Mouse (Mus musculus) hindbrain, embryonic 16.5 days (tissue): ENCODE results near the gene Mmp20. TPM values are rescaled to one million over a fixed set of nuclear protein-coding genes. Genes with fewer than 3 reads are reported as not detected.

Experiments
- ATAC-seq: fragments of 200-750 bp; cut with Nextera tagmentation; 2 replicates; pipeline ENCODE4 v1.8.0; 2017; ENCODE audit warnings: moderate TSS enrichment, moderate library complexity
- H3K27ac ChIP-seq: fragments of 300-500 bp; sonication (generic); 2 replicates; pipeline ENCODE4 v1.5.1; 2014; ENCODE audit warnings: low read depth, mild to moderate bottlenecking, control low read depth, low read length, moderate library complexity
- H3K27me3 ChIP-seq: fragments of 300-500 bp; sonication (generic); replicated peaks from 2 replicates; pipeline ENCODE4 v1.6.1; 2014; ENCODE audit warnings: low read length; ENCODE audit not compliant: control insufficient read depth, insufficient read depth
- H3K36me3 ChIP-seq: fragments of 300-500 bp; sonication (generic); 2 replicates; pipeline ENCODE4 v1.6.1; 2014; ENCODE audit warnings: mild to moderate bottlenecking, low read length, moderate library complexity, mixed read lengths; ENCODE audit not compliant: control insufficient read depth, insufficient read depth
- H3K4me1 ChIP-seq: fragments of 300-500 bp; sonication (generic); 2 replicates; pipeline ENCODE4 v1.6.1; 2014; ENCODE audit warnings: low read depth, low read length; ENCODE audit not compliant: control insufficient read depth, insufficient read depth
- H3K4me2 ChIP-seq: fragments of 300-500 bp; sonication (generic); 2 replicates; pipeline ENCODE4 v1.6.1; 2014; ENCODE audit warnings: mild to moderate bottlenecking, low read length, control low read depth, moderate library complexity
- H3K4me3 ChIP-seq: fragments of 300-500 bp; sonication (generic); 2 replicates; pipeline ENCODE4 v1.5.1; 2014; ENCODE audit warnings: mild to moderate bottlenecking, low read length, control low read depth, moderate library complexity
- H3K9ac ChIP-seq: fragments of 300-500 bp; sonication (generic); 2 replicates; pipeline ENCODE4 v1.6.1; 2014; ENCODE audit warnings: low read depth, mild to moderate bottlenecking, control low read depth, low read length, moderate library complexity
- H3K9me3 ChIP-seq: fragments of 300-500 bp; sonication (generic); 2 replicates; pipeline ENCODE4 v1.6.1; 2014; ENCODE audit warnings: mild to moderate bottlenecking, low read length, moderate library complexity; ENCODE audit not compliant: control insufficient read depth
- WGBS: fragments of 180-500 bp; shearing (Covaris S2); extraction: QIAGEN DNeasy Blood & Tissue Kit; methylation state at CpG from one replicate; pipeline ENCODE4 v1.1.7; 2014; 5-methylcytosine and 5-hydroxymethylcytosine counted together
- polyA plus RNA-seq: library from polyadenylated mRNA; unstranded; fragments of >200 nt; fragmentation: Nextera tagmentation; extraction: Ambion mirVana; gene quantifications from 2 replicates; pipeline ENCODE4 v1.2.1, GENCODE M21; 2015

Mmp20 gene
- polyA plus RNA-seq, 1 experiment from 2014 or later = not detected

DNA sequence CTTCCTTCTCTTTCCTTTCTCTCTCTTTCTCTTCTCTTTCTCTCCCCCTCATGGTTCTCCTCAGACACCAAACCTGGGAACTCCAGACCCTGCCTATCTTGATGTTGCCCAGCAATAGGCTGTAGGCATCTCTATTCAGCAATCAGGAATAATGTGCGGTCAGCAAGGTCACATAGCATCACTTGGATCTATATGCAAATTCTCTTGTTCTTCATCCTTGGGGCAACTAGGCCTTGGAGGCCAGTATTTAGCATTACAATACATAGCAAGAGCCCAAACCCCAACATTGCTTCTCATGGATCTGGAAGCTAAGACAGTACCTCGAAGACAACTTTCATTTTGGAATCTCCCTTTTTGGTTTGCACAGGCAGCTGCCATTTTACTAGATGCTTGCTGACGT lies 19.9 kb downstream of the Mmp20 start:
- no peak for ATAC-seq
- no peaks in the 10 kb centered on the region for H3K27me3 ChIP-seq
- WGBS = 70% methylated on average over 3 of the region's 3 CpGs

DNA sequence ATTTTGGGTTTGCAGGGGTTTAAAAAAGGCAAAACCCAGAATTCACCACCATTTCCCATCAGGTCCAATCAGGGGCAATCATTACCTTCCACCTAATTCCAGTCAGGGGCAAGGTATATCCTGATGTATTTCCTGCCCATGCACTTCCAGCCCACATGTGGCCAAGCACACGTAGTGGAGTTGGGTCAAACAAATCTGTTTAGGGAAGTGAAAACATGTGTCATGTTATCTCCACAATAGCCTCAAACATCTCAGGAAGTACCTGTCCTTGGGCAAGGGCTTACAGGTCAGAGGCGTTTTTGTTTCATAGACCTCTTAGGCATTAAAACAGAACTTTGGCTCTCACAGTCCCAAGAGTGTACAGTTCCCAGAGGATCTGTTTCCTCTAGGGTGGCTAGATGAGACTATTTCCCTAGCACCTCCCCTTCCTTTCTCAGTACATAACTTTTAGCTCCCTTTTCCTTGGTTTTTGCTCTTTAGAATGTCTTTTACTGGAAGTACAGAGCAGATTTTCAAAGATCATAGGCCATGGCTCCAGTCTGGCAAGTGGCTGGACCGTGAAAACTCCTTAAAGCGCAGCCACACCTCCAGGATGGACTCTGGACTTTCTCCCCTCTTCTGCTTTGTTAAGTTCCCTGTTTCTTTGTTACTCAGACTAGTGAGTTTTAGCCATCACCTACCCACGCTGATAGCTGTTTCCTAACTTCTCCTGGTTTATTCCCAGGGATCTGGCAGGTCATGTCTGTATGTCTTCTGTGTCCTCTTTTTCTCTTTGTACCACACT lies 22.6 kb downstream of the Mmp20 start:
- ATAC-seq = no peak
- 83% methylated on average over 5 of the region's 5 CpGs for WGBS
- Histone ChIP-seq H3K9me3 (no peaks in the 10 kb centered on the region), H3K27ac (no peak overlapping the region), H3K9ac (no peak overlapping the region), H3K27me3 (no peaks in the 10 kb centered on the region), H3K4me3 (no peak overlapping the region), H3K4me2 (no peak overlapping the region), H3K4me1 (no peaks in the 10 kb centered on the region), H3K36me3 (no peaks in the 10 kb centered on the region)

More for the DNA sequence above, 19.9 kb downstream of the Mmp20 start:
- no peaks in the 10 kb centered on the region for H3K4me1 ChIP-seq
- H3K4me3 ChIP-seq = no peak overlapping the region
- no peak overlapping the region for H3K4me2 ChIP-seq
- H3K9ac ChIP-seq = no peak overlapping the region
- no peaks in the 10 kb centered on the region for H3K9me3 ChIP-seq
- H3K36me3 ChIP-seq = no peaks in the 10 kb centered on the region
- H3K27ac ChIP-seq = no peak overlapping the region

- H3K27me3 ChIP-seq = no peaks in the 10 kb centered on the region
- 93% methylated on average over 5 of the region's 5 CpGs for WGBS
- H3K9me3 ChIP-seq = no peaks in the 10 kb centered on the region
- no peak overlapping the region for H3K4me2 ChIP-seq
- no peaks in the 10 kb centered on the region for H3K36me3 ChIP-seq
- no peak overlapping the region for H3K9ac ChIP-seq
- no peaks in the 10 kb centered on the region for H3K4me1 ChIP-seq
- no peak overlapping the region for H3K4me3 ChIP-seq
- no peak overlapping the region for H3K27ac ChIP-seq
- ATAC-seq = no peak
Measured at GRCm38 (mm10) chr9:7652351-7653085, 24.5 kb downstream of the Mmp20 start.

GRCm38 (mm10) chr9:7657946-7658345 lies 29.9 kb downstream of the Mmp20 start:
- Histone ChIP-seq H3K27ac (no peak overlapping the region), H3K36me3 (no peaks in the 10 kb centered on the region), H3K4me2 (no peak overlapping the region), H3K4me1 (no peaks in the 10 kb centered on the region), H3K9me3 (no peaks in the 10 kb centered on the region), H3K27me3 (no peaks in the 10 kb centered on the region), H3K4me3 (no peak overlapping the region), H3K9ac (no peak overlapping the region)
- no peak for ATAC-seq
- 82% methylated on average over 4 of the region's 4 CpGs for WGBS

GRCm38 (mm10) chr9:7659469-7660020 lies 31.5 kb downstream of the Mmp20 start:
- 48% methylated on average over 6 of the region's 6 CpGs for WGBS
- no peak overlapping the region for H3K9ac ChIP-seq
- no peak overlapping the region for H3K4me3 ChIP-seq
- H3K9me3 ChIP-seq = no peaks in the 10 kb centered on the region
- H3K36me3 ChIP-seq = no peaks in the 10 kb centered on the region
- no peak overlapping the region for H3K27ac ChIP-seq
- no peak overlapping the region for H3K4me2 ChIP-seq
- no peaks in the 10 kb centered on the region for H3K4me1 ChIP-seq
- ATAC-seq = no peak
- no peaks in the 10 kb centered on the region for H3K27me3 ChIP-seq

GRCm38 (mm10) chr9:7661371-7661770 lies 33.3 kb downstream of the Mmp20 start:
- Histone ChIP-seq H3K36me3 (no peaks in the 10 kb centered on the region), H3K27me3 (no peaks in the 10 kb centered on the region), H3K9ac (no peak overlapping the region), H3K4me1 (no peaks in the 10 kb centered on the region), H3K9me3 (no peaks in the 10 kb centered on the region), H3K4me2 (no peak overlapping the region), H3K27ac (no peak overlapping the region), H3K4me3 (no peak overlapping the region)
- WGBS = 100% methylated on average over 1 of the region's 1 CpGs
- no peak for ATAC-seq

DNA sequence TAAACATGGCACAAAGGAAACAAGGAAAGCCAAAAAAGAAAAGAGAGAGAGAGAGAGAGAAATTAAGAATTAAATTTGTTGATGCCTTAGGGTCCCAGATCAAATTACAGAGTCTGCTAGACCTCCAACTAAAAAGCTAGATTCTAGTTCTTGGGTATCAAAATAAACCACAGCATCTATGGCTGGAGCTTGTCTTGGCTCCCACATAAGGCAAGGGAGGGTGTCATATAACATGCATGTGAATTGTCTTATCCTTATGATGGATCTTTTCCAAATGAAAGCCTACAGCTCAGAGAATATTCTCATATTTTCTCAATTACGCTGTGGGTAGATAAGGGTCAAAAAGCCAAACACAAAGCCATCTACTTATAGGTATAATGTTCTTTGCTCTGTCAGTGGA lies 41.6 kb downstream of the Mmp20 start:
- no peak overlapping the region for H3K4me2 ChIP-seq
- H3K4me1 ChIP-seq = no peaks in the 10 kb centered on the region
- H3K9ac ChIP-seq = no peak overlapping the region
- no peaks in the 10 kb centered on the region for H3K9me3 ChIP-seq
- no peak overlapping the region for H3K27ac ChIP-seq
- H3K4me3 ChIP-seq = no peak overlapping the region
- no peaks in the 10 kb centered on the region for H3K36me3 ChIP-seq
- H3K27me3 ChIP-seq = no peaks in the 10 kb centered on the region
- ATAC-seq = no peak
- WGBS = 90% methylated on average over 1 of the region's 1 CpGs

DNA sequence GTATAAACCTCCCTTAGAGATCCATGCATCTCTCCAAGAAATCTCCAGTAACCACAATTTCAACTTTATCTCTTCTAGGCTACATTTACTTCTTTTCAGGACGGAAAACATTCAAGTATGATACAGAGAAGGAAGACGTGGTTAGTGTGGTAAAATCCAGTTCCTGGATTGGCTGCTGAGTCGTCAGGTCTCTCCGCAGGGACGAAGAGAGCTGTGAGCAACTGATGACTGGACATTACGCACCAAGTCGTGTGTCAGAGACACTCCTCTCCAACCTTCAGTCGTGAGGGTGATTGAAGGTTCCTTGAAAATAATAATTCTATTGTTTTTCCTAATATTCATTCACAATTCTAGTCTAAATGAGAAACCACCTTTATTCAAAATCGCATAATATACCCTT lies 45.0 kb downstream of the Mmp20 start:
- no peaks in the 10 kb centered on the region for H3K4me1 ChIP-seq
- no peak for ATAC-seq
- 91% methylated on average over 9 of the region's 9 CpGs for WGBS

GRCm38 (mm10) chr9:7678154-7678837 lies 50.3 kb downstream of the Mmp20 start:
- Histone ChIP-seq H3K9me3 (no peaks in the 10 kb centered on the region), H3K27me3 (no peaks in the 10 kb centered on the region), H3K4me3 (no peak overlapping the region), H3K9ac (no peak overlapping the region), H3K27ac (no peak overlapping the region), H3K36me3 (no peaks in the 10 kb centered on the region), H3K4me1 (no peaks in the 10 kb centered on the region), H3K4me2 (no peak overlapping the region)
- 84% methylated on average over 2 of the region's 2 CpGs for WGBS
- no peak for ATAC-seq

More for the DNA sequence above, 45.0 kb downstream of the Mmp20 start:
- H3K9ac ChIP-seq = no peak overlapping the region
- H3K4me3 ChIP-seq = no peak overlapping the region
- H3K4me2 ChIP-seq = no peak overlapping the region
- H3K9me3 ChIP-seq = no peaks in the 10 kb centered on the region
- H3K27me3 ChIP-seq = no peaks in the 10 kb centered on the region
- no peak overlapping the region for H3K27ac ChIP-seq
- H3K36me3 ChIP-seq = no peaks in the 10 kb centered on the region
